Mouse (Mus musculus) E14TG2a.4 (cell line): Measurements from ENCODE around the gene Npas2.

ENCODE experiments used
- H3K27me3 ChIP-seq: 2 replicates; pipeline ENCODE4 v1.6.1; 2014; ENCODE audit warnings: low read length, control low read depth; ENCODE audit not compliant: insufficient read depth
- H3K36me3 ChIP-seq: 2 replicates; pipeline ENCODE4 v1.6.1; 2014; ENCODE audit warnings: low read length, control low read depth; ENCODE audit not compliant: insufficient read depth
- H3K4me1 ChIP-seq: replicated peaks from 2 replicates; pipeline ENCODE4 v1.6.1; 2014; ENCODE audit warnings: low read depth, low read length, control low read depth
- H3K4me3 ChIP-seq: replicated peaks from 2 replicates; pipeline ENCODE4 v1.5.1; 2014; ENCODE audit warnings: mild to moderate bottlenecking, low read length
- H3K9me3 ChIP-seq: 2 replicates; pipeline ENCODE4 v1.6.1; 2014; ENCODE audit warnings: low read length, control low read depth
- CTCF ChIP-seq: conservative IDR thresholded peaks from 2 replicates; pipeline ENCODE4 v1.5.1; 2014; ENCODE audit warnings: low read length
- NANOG ChIP-seq: IDR thresholded peaks from 2 replicates; pipeline ENCODE4 v1.6.1; 2014; ENCODE audit warnings: borderline replicate concordance, low read length, mixed read lengths
- POU5F1 ChIP-seq: IDR thresholded peaks from 2 replicates; pipeline ENCODE4 v1.6.1; 2014; ENCODE audit warnings: low read length, borderline replicate concordance

Npas2 gene

DNA sequence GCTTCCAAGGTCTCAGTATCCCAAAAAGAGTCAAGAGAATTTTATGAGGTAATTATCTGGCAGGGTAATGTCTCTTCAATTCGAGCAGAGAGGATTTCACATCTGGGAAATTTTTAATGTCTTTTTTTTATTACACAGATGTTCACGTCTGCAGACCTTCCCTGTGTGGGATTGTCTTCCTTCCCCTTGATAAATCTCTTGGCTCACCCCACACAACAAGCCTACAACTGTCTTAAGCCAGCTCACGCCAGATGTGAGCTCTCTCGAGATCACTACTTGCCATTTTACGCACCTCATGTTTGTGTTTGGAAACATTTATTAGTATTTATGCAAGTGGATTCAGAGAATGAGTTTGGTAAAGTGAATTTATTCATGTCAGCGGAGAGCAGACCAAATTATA, 128.4 kb downstream of the Npas2 start:
- no peak for TF ChIP-seq CTCF
- TF ChIP-seq NANOG: no peak
- no peak for TF ChIP-seq POU5F1
- peaks cover 9% of the 10 kb centered on the region; the same call in 1 of the 2 replicates for H3K9me3 ChIP-seq
- H3K27me3 ChIP-seq: peaks cover 31% of the 10 kb centered on the region
- no peak overlapping the region for H3K4me3 ChIP-seq
- H3K4me1 ChIP-seq: no peaks in the 10 kb centered on the region
- H3K36me3 ChIP-seq: no peaks in the 10 kb centered on the region

DNA sequence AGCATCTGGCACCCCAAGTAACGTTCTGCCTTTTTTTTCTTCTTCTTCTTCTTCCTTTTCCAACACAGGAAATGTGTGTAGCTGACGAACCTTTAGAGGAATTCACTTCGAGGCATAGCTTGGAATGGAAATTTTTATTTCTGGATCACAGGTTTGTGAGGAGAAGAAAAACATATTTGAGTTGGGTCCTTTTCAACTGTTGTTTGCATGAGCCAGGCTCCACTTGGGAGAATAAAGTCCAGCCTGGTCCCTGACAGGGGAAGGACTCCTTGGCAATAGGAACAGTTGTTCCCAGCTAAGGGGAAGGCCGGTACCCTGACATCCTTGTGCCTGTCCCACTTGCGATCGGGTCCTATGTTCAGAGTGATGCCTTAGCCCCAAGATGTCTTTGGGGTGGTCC, 131.7 kb downstream of the Npas2 start:
- H3K36me3 ChIP-seq: no peaks in the 10 kb centered on the region
- H3K4me1 ChIP-seq: no peaks in the 10 kb centered on the region
- peaks cover 20% of the 10 kb centered on the region for H3K9me3 ChIP-seq
- H3K4me3 ChIP-seq: no peak overlapping the region
- TF ChIP-seq CTCF: no peak
- no peak for TF ChIP-seq POU5F1
- TF ChIP-seq NANOG: no peak
- H3K27me3 ChIP-seq: peaks cover 32% of the 10 kb centered on the region

DNA sequence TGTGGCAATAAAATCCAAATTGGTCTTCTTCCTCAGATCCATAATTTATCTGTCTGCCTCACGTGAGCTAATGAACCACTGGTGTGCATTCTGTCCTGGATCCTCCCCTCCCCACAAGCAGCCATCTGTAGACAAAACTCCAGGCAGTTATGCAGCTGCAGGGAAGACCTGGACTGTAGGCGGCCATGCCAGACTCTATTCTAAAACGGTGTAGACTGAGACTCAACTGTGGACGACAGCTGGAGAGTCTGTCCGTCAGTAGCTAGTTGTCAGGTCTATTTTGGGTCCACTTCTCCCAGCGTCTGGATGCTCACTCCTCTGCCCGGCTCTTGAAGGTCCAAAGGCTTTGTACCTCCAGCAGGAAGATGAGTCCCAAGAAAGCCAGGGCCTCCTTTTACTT, 134.0 kb downstream of the Npas2 start:
- Histone ChIP-seq H3K36me3 (no peaks in the 10 kb centered on the region), H3K27me3 (peaks cover 32% of the 10 kb centered on the region), H3K4me1 (no peaks in the 10 kb centered on the region), H3K4me3 (no peak overlapping the region), H3K9me3 (peaks cover 20% of the 10 kb centered on the region)
- TF ChIP-seq POU5F1: no peak
- no peak for TF ChIP-seq CTCF
- TF ChIP-seq NANOG: no peak

DNA sequence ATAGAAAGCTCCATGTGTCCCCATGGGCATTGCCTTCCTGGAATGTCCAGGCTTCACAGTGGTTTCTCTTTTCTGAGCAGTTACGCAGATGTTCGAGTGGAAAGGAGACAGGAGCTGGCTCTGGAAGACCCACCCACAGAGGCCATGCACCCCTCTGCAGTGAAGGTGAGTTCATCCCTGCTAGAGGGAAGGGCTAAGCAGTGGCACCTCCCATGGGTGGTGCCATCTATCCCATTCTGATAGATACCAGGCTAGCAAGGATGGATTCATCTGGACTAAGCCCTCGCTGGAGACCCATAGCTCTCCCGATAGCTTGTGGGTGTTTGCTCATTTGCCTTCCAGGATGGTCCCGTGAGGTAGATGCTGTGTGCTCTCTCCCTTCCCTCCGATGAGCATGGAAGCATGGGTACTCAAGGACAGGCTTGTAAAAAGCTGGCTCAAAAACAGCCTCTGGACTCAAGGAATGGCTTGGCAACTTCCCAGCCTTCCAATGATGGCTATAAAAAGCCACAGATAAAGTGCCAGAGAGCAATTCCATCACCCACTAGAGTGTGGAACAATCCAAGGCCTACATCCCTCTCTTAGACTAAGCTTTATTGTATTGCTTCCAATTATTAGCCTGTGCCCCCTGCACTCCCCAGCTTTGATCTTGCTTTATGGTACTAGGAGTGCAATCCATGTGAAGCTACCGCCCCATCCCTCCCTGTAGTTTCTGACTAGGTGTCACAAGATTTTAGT, 137.5 kb downstream of the Npas2 start:
- H3K27me3 ChIP-seq: peaks cover 25% of the 10 kb centered on the region
- peaks cover 12% of the 10 kb centered on the region for H3K9me3 ChIP-seq
- H3K36me3 ChIP-seq: no peaks in the 10 kb centered on the region
- H3K4me3 ChIP-seq: no peak overlapping the region
- no peak for TF ChIP-seq CTCF
- peaks cover 10% of the 10 kb centered on the region for H3K4me1 ChIP-seq

DNA sequence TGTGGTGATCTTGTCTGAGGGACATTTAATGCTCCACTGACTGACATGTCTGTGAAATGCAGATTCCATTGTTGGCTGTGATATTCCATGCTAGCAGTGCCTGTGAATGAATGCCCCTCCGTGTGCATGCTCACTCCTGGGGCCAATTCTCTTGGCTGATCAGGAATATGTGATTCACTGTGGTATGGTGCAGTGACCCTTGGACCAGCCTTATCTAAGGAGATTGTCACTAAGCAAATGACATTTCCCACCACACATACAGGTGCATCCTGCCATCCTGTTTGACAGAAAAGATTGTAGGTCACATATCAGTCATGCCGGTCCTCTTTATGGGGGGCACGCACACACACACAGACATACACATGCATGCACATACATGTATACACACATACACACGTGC, 138.9 kb downstream of the Npas2 start:
- Histone ChIP-seq H3K36me3 (no peaks in the 10 kb centered on the region), H3K4me1 (peaks cover 12% of the 10 kb centered on the region), H3K27me3 (peaks cover 25% of the 10 kb centered on the region), H3K9me3 (peaks cover 9% of the 10 kb centered on the region), H3K4me3 (no peak overlapping the region)
- TF ChIP-seq POU5F1: no peak

DNA sequence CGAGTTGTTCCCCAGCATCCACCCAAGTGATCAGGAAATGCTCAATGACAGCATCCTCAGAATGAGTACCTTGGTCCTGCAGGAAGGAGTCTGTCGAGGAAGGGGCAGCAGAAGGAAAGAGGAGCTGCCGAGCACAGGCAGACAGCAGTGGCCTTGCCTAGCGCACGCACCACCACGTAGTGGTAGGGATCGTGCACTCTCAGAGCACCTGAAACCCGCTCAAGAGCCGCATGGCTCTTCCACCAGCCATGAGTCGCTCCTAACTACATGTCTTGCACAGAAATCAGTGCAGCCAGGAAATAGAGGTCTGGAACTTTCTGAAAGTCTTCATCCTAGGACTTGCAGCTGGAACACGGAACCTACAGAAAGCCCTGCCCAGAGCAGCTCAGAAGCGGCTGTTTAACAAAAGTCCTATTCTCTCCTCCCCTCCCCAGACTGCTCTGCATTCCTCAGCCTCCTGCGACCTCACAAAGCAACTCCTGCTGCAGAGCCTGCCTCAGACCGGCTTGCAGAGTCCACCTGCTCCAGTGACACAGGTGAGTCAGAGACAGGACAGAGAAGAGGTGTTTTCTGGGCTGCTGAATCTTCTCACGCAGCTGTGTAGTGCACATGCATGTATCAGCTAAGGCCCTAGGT, 142.1 kb downstream of the Npas2 start:
- TF ChIP-seq NANOG (no peak), CTCF (no peak), POU5F1 (no peak)
- no peak overlapping the region; the same call in 1 of the 2 replicates for H3K4me3 ChIP-seq
- H3K36me3 ChIP-seq: no peaks in the 10 kb centered on the region
- no peaks in the 10 kb centered on the region for H3K9me3 ChIP-seq
- peaks cover 48% of the 10 kb centered on the region for H3K27me3 ChIP-seq
- H3K4me1 ChIP-seq: peaks cover 12% of the 10 kb centered on the region

DNA sequence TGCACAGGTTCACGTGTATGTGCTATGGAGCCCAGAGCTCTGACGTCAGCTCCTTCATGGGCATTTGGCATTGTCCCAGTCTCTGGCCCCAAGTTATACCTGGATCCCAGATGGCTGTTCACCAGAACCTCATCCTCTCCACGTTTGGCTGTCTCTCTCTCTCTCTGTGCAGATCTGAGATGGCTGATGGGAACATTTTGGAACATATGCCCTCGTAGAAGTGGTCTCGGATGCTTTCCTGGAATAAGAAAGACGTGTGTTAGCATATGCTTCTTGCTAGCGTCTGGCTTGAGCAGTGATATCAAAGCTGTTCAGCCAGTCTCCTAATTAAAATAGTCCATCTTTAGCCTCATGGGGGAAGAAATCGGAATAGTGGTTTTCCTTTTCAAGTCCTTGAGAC, 143.3 kb downstream of the Npas2 start:
- Histone ChIP-seq H3K4me3 (no peak overlapping the region), H3K36me3 (no peaks in the 10 kb centered on the region), H3K9me3 (no peaks in the 10 kb centered on the region), H3K4me1 (peaks cover 12% of the 10 kb centered on the region), H3K27me3 (peaks cover 58% of the 10 kb centered on the region)
- TF ChIP-seq CTCF (no peak), NANOG (no peak), POU5F1 (no peak)

DNA sequence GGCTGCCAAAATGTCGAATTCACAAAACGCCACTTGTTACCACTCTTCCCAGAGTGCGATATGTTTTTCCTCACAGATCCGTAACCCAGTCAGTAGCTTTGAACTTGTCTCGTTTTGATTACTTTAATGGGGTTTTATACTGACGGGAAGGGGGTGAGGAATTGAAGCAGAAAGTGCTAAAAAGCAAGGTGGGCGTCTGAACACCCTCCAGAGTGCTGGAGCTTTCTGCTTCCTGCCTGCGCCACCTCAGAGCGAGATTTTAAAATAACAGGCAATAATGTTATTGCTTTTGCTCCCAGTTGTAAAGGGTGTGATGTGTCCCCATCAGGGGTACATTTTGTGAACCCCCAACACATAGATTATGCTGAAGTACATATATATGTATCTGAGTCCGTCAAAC, 145.3 kb downstream of the Npas2 start:
- TF ChIP-seq POU5F1 (no peak), NANOG (no peak), CTCF (no peak)
- H3K9me3 ChIP-seq: no peaks in the 10 kb centered on the region
- peaks cover 63% of the 10 kb centered on the region for H3K27me3 ChIP-seq
- H3K4me3 ChIP-seq: no peak overlapping the region
- H3K4me1 ChIP-seq: peaks cover 12% of the 10 kb centered on the region
- no peaks in the 10 kb centered on the region for H3K36me3 ChIP-seq

DNA sequence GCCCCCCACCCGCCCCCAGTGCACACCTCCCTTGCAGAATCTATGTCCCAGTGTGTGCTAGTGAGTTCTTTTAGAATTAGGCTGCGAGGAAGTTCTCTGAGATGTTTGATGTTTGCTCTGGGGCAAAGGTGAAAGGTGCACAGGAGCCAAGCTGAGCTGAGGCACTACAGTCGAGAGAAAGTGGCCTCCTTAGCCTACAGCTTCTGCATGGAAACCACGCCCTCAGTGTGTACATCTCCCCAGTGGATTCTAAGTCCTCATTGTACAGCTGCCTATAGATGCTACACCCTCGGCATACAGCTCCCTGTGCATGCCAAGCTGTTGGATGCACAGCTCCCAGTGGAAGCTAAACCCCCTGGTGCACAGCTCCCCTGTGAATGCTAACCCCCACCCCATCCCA, 145.9 kb downstream of the Npas2 start:
- Histone ChIP-seq H3K36me3 (no peaks in the 10 kb centered on the region), H3K4me1 (peaks cover 12% of the 10 kb centered on the region)

More for the DNA sequence above, 145.9 kb downstream of the Npas2 start:
- H3K4me3 ChIP-seq: no peak overlapping the region
- H3K9me3 ChIP-seq: no peaks in the 10 kb centered on the region
- H3K27me3 ChIP-seq: peaks cover 61% of the 10 kb centered on the region
- TF ChIP-seq CTCF (no peak), NANOG (no peak), POU5F1 (no peak)
